Mouse (Mus musculus) heart, postnatal 0 days (tissue): ENCODE results near the gene Lingo2.

Experiments used
- CTCF ChIP-seq: IDR thresholded peaks from 2 replicates; pipeline ENCODE4 v1.5.1; 2016; ENCODE audit warnings: antibody characterized with exemption, control low read depth, low read depth
- EP300 ChIP-seq: IDR thresholded peaks from 2 replicates; pipeline ENCODE4 v1.6.1; 2016; ENCODE audit warnings: antibody characterized with exemption, low read depth

GRCm38 (mm10) chr4:36973358-36973757 lies 21.8 kb upstream of the Lingo2 start:
- TF ChIP-seq CTCF (no peak), EP300 (no peak)
